Comparison of ENCODE assay signal across 34 mouse cellular contexts in the genomic region with DNA sequence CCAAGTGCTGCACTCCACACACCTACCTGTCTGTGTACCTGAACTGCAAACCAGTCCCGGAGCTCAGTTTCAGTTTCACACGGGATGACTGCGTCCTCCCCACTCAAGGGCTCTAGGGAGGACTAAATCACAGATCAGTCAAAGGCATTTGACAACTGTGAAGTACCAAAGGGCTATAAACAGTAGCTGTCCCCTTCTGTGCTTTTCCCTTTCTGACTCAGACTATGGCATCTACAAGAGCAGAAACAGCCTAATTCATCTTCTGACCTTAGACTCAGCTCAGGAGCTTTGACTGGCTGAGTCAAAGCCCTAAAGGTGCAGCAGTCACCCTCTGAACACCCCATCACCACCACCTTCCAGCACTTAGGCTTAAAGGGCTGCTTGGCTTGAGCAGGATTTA. TPM values are rescaled to one million over a fixed set of nuclear protein-coding genes. Genes with fewer than 3 reads are reported as not detected.
"Had no signal": no experiment of that assay in that cellular context is flagged by ENCODE, and none has a peak within 500 bp of the region (broad histone marks: within the 10 kb centered on the region; RNA-seq: fewer than 3 reads in every experiment).

No protein-coding gene starts in this region.

- H3K36me3 ChIP-seq: limb, embryonic 10.5 days; limb, embryonic 12.5 days; limb, embryonic 13.5 days; limb, embryonic 15.5 days; liver, embryonic 12.5 days; liver, embryonic 13.5 days; liver, embryonic 15.5 days; lung, embryonic 15.5 days; midbrain, embryonic 10.5 days; midbrain, embryonic 12.5 days; midbrain, embryonic 13.5 days; midbrain, embryonic 15.5 days; neural tube, embryonic 12.5 days had no signal

- H3K4me3 ChIP-seq: limb, embryonic 10.5 days; limb, embryonic 12.5 days; limb, embryonic 13.5 days; limb, embryonic 15.5 days; liver, embryonic 12.5 days; liver, embryonic 13.5 days; liver, embryonic 15.5 days; lung, embryonic 15.5 days; megakaryocyte, embryonic 14.5 days; midbrain, embryonic 10.5 days; midbrain, embryonic 12.5 days; midbrain, embryonic 13.5 days; midbrain, embryonic 15.5 days; myocyte; neural tube, embryonic 12.5 days had no signal

- H3K9me3 ChIP-seq: limb, embryonic 10.5 days; limb, embryonic 12.5 days; limb, embryonic 13.5 days; limb, embryonic 15.5 days; liver, embryonic 12.5 days; liver, embryonic 13.5 days; liver, embryonic 15.5 days; lung, embryonic 15.5 days; midbrain, embryonic 10.5 days; midbrain, embryonic 12.5 days; midbrain, embryonic 13.5 days; midbrain, embryonic 15.5 days; neural tube, embryonic 12.5 days had no signal

- H3K9ac ChIP-seq: limb, embryonic 12.5 days; limb, embryonic 13.5 days; limb, embryonic 15.5 days; liver, embryonic 12.5 days; liver, embryonic 13.5 days; liver, embryonic 14.5 days; liver, embryonic 15.5 days; liver, postnatal 0 days; lung, embryonic 14.5 days; lung, embryonic 15.5 days; midbrain, embryonic 12.5 days; midbrain, embryonic 13.5 days; midbrain, embryonic 15.5 days; neural tube, embryonic 12.5 days had no signal

- DNase-seq: left cerebral cortex, postnatal 4 days; liver; liver, embryonic 13.5 days; liver, postnatal 0 days; lung, adult 18-20 months; lung, adult 2 months; lung, embryonic 14.5 days; lung, postnatal 10 days; lung, postnatal 14 days; lung, postnatal 36 days; lung, postnatal 4 days; midbrain, embryonic 14.5 days had no signal

- H3K4me2 ChIP-seq: limb, embryonic 12.5 days; limb, embryonic 13.5 days; limb, embryonic 15.5 days; liver, embryonic 11.5 days; liver, embryonic 12.5 days; liver, embryonic 13.5 days; liver, embryonic 15.5 days; lung, embryonic 14.5 days; lung, embryonic 15.5 days; midbrain, embryonic 11.5 days; midbrain, embryonic 12.5 days; midbrain, embryonic 13.5 days; midbrain, embryonic 15.5 days; neural tube, embryonic 12.5 days had no signal

- H3K27ac ChIP-seq: limb, embryonic 10.5 days; liver, embryonic 12.5 days; liver, embryonic 13.5 days; liver, embryonic 14.5 days; liver, embryonic 15.5 days; lung, embryonic 15.5 days; macrophage; midbrain, embryonic 10.5 days; midbrain, embryonic 12.5 days; midbrain, embryonic 13.5 days; neural tube, embryonic 12.5 days had no signal

- ATAC-seq: liver, embryonic 12.5 days; liver, postnatal 0 days; lung, postnatal 0 days; midbrain, embryonic 13.5 days; midbrain, embryonic 15.5 days; midbrain, embryonic 16.5 days had no signal

- H3K27me3 ChIP-seq: limb, embryonic 12.5 days; limb, embryonic 13.5 days; limb, embryonic 15.5 days; liver, embryonic 12.5 days; liver, embryonic 13.5 days; liver, embryonic 15.5 days; lung, embryonic 15.5 days; megakaryocyte, embryonic 14.5 days; midbrain, embryonic 15.5 days; neural tube, embryonic 12.5 days had no signal

- H3K4me1 ChIP-seq: liver, embryonic 12.5 days; liver, embryonic 13.5 days; liver, embryonic 15.5 days; megakaryocyte, embryonic 14.5 days had no signal

RNA-seq across cellular contexts. Expression of gene Bend5, which starts 56.9 kb away (rescaled TPM):
- total RNA-seq: megakaryocyte, adult 5-6 weeks; megakaryocyte-erythroid progenitor cell, adult 5-6 weeks had no signal
- polyA plus RNA-seq: macrophage, myocyte had no signal
